Mouse (Mus musculus) lung, postnatal 0 days (tissue): ENCODE data around the gene March2.
A peak's percentile ranks its signal among the peaks of the same experiment; 100 is the strongest.

Experiments used
- CTCF ChIP-seq: IDR thresholded peaks from 2 replicates; pipeline ENCODE4 v1.5.1; 2016; ENCODE audit warnings: antibody characterized with exemption, mild to moderate bottlenecking
- EP300 ChIP-seq: IDR thresholded peaks from 2 replicates; pipeline ENCODE4 v1.6.1; 2016; ENCODE audit warnings: antibody characterized with exemption, mild to moderate bottlenecking, control low read depth

DNA sequence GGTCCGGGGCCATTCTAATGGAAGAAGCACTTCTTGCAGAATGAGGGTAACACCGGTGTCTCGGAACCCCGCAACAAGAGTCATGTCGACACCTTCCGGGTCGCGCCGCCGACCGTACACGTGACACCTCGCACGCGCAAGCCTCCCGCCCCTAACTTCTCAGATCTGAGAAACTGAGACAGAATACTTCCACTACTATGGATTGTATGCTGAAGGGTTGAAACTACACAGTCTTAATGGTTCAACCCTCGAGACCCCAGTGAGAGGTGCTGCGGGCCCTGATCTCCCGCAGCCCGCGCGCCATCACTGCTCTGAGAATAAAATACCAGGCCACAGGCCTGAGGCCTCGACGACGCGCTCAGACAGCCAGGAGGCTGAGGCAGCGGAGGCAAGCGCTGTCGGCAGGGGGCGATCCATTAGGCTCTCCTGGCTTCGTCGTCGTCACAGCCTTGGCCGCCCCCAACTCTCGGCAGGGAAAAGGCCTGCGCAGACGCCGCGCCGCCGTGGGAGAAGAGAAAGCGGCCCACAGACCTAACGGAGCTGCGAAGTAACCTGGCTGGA lies 33.7 kb downstream of the March2 start:
- TF ChIP-seq EP300 (no peak), CTCF (peak; percentile 64)
